Mouse (Mus musculus) testis, postnatal 14 days (tissue): ENCODE data around the gene Fasl.

Experiments
- DNase-seq: peaks from one replicate; pipeline ENCODE4 v3.0.0; 2021; ENCODE audit warnings: low spot score

Gene Fasl

DNA sequence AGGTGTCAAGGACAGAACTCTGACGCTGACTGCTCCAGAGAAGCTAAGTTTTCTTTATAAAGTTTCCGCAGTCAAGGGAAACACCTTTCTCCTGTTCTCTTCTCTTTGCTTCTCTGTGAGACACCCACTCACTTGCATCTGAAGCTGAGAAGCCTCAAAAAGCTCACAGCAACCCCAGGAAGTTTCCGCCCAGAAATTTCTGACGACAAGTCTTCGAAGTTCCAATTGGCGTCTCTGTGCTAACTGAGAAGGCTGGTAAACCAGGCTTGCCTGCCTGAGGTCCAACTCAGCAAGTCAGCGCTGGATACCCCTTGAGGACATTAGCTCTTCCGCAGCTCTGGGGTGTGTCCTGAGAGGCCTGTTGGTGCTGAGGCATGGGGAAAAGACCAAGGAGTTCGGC is at the start of gene Fasl:
Fasl (minus strand) TSS at position 157 of the 400 bp plus-strand sequence.
- DNase-seq: no peak

DNA sequence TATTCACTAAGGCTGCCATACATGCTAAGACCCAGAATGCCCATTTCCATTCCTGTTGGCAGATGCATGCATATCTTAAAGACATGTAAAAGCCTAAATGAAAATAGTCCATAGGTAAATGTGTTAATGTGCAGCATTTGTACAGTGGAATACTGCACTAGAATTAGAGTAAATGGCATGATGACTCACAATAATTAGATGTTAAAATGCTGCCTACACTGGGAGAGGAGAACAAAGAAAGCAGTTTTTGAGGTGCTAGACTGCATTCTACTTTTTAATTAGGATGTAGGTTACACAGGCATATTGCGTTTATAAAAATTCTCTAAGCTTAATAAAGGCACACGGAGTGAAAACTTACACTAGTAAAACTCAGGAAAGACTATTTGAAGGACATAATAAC is 38.4 kb upstream of the Fasl start:
- DNase-seq: no peak

DNA sequence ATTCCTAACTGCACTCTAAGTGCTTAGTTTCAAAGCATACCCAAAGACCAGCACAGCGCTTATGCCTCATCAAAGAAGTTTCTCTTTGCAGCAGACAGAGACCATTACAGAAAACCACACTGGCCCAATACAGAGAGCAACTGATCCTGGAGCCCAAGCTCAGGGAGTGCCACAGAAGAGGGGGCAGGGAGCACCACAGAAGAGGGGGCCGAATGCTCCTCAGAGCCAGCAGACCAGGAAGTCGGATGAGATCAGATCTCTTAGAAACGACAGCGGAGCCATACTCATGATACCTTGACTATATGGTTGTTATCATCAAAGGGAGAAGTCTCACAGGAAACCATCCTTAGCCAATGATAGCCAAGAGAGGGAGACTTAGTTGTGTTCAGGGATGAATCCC is 21.1 kb upstream of the Fasl start:
- DNase-seq: no peak

DNA sequence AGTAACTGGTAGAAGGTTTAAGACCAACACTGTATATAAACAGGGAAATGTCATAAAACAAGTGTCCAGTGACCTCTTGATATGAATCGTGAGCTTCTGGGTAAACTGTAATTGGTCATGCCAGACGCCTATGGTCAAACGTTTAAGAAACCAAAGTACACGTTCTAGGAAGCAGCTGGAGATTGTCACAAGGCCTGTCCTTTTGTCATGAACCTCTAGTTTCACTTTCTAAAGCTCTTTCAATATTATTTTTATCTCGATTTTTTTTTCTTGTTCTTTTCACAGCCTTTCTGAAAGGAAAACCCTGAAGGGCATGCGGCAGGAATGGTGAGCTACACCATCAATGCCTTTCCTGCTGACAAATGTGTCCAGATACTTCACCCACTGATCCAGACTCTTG is 20.7 kb upstream of the Fasl start:
- no peak for DNase-seq

DNA sequence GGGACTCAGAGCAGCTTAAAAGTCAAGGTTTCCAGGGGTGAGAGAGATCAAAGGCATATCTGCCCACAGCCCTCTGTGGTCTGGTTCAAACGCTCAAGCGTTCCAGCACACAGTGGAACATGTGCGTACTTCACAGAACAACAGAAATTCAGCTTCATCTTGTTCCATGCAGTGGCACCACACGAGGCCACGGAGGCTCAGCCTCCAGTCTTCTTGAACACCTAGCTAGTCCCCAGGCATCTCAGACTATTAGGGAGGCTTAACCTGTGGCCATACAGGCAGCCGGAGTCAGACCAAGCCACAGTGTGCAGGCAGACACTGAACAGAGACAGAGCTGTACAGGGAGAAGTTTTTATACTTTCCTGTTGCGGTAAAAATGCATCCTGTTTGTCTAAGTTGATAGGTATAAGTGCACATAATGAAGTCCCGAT is 16.3 kb upstream of the Fasl start:
- no peak for DNase-seq

DNA sequence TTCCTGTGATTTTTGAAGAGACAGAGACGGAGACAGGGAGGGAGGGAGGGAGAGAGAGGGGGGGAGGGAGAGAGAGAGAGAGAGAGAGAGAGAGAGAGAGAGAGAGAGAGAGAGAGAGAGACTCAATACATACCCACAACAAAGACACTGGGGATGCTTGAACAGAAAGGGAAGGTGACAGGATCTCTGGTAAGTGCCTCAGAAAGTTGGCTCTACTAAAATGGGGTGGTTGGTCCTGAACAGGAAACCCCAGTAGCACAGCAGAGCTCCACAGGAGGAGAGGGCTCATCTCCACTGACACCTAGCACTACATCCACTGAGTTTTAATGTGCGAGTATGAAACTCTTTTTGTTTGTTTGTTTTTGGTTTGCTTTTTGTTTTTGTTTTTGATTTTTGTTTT is 13.0 kb upstream of the Fasl start:
- DNase-seq: no peak

DNA sequence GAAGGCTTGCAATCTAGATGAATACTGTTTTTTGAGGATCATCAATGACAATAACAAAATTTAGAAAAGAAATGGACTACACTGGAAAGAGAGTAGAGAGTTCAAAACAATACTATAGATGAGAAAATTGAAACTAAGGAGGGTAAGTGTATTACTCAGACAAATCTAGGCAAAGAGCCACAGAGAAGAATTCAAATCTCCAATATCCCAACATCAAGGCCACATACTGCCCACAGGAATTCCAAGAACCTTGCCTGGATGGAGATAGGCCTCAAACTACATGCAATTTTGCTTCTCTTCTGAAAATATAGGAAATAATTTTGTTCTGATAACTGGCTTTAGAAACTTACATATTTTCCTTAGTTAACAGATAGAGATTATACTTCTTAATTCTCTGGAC is 12.0 kb upstream of the Fasl start:
- no peak for DNase-seq

DNA sequence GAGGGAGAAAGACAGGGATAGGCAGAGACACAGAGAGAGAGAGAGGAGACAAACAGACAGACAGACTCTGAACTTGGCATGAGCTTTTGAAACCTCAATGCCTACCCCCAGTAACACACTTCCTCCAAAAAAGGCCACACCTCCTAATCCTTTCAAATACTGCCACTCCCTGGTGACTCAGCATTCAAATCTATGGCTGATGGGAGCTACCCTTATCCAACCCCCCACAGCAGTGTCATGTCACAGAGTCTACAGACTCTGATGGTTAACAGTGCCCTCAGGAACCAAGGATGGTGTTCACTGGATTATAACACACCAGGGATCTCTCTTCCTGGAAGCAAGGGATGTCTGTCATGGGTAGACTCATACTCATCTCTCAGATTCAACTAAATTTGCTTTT is 11.5 kb upstream of the Fasl start:
- no peak for DNase-seq

DNA sequence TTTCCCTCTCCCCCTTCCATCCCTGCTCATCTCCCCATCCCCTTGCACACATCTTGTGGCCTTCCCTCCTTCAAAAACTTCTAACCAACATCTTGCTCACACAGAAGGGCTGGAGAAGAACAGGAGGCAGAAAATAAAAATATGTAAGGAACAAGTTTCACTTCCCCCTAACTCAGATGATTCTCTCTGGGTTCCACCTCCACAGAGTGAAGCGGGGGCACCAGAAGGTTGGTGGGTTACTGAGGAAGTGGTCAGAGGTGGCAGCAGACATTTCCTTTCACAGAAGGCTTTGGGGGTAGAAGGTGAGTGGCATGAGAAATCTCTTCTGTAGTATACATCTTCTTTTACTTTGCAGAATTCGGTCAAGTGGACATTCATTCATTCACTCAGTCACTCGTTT is 10.6 kb upstream of the Fasl start:
- no peak for DNase-seq

DNA sequence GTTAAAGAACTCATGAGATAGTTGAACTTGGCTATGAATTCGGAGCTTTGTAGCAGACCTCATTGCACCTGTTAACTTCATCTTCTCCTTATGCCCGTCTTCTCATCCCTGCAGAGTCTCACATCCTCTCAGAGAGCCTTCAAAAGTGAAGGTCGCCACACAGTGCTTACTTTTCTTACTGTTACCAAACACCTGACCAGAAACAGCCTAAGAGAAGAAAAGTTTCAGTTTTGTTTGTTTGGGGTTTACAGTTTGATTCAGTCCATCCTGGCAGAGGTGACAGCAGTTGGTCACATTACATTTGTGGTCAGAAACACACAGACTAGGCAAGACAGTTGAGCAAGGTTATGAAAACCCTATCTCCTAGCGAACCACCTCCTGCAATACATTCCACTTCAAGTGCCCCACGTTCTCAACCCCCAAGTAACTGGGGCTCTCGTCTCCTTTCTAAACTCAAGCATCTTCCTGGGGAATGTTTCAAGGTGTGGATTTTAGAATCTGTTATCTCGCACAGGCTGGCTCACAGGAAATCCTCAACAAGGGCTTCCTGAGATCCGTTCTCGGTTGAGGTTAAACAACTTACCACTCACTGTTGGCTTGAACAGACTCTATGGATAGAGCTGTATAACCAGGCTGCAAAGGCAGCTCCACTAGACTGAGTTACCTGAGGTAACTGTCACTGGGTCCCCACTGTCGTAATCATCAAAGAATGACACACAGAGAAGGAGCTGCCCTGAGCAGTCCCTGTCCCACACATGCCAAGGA is 6.3 kb upstream of the Fasl start:
- DNase-seq: no peak

DNA sequence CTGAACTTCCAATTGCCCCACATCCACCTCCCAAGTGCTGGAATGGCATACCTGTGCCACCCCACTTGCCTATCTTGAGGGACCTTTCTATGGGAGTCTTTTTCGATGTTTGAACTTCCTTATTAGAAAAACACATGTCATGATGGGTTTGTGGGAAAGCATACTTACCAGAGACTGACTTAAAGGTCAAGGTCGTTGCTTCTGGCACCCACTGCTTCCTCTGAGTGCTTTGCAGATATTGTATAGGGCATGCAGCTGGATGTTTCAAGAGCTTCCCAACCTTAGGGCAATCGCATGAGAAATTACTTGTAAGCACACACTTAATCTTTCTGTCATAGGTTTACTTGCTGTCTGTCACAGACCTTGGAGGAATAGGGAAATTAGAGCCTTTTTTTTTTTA is 5.0 kb upstream of the Fasl start:
- no peak for DNase-seq

DNA sequence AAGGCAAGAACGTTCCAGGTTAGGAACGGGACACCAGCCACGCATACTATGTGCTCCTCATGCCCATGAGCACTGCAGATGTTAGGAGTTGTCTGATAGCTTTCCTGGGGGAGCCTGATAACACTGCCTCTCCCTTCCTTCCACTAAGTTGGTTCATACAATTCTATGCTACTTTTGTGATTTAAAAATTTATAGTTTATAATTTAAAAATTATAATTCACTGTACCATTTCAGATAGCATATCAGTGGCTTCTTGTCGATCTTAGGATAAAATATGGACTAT is 4.3 kb upstream of the Fasl start:
- no peak for DNase-seq

DNA sequence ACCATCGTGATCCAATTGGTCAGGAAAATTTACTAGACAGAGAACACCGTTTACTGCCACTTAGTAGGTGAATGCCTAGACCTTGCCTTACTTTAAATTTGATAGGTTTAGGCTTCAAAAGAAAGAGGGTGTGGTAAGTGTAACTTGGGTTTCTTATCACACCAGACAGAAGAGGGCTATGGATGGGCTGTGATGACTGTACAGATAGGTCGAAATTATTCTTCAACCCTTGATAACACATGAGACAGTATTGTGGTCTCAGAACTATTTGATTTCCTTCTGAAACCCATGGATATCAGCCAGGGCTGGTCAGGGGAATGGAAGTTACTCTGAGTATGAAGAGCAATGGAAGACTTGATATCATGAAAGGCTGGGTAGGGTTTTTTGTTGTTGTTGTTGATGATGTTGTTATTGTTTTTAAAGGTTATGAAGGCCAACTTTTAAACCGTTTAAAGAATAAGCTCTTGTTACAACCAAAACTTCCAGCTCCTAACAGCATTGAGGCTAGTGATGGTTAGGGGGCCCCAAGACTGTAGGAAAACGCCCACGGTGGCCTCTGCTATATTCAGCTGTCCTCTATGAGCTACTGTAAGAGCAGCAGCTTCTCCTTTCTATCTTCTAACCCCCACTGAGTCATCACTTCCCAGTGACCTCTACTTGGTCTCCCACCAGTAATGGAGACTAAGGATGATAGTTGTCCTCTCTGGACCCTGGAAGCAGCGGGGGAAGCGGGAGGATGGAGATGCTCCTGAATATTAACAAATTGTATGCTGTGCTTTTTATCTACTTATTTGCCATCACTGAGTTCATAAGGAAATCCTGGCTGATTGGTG is 3.8 kb upstream of the Fasl start:
- DNase-seq: no peak

DNA sequence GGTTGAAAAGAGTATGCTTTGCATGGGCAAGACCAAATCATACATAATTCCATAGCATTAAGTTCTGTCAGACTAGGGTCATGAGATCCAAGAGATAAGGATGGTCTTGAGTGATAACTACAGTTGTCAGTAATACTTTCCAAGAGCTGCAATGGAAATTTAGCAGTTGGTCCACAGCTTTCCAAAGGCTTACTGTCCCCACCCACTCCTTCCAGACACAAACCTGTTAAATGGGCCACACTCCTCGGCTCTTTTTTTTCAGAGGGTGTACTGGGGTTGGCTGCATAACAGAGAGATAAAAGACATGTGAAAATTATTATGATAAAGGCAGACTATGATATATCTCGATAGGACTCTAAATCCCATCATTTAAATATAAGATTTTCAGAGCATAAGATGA is 5.6 kb downstream of the Fasl start:
- DNase-seq: no peak

DNA sequence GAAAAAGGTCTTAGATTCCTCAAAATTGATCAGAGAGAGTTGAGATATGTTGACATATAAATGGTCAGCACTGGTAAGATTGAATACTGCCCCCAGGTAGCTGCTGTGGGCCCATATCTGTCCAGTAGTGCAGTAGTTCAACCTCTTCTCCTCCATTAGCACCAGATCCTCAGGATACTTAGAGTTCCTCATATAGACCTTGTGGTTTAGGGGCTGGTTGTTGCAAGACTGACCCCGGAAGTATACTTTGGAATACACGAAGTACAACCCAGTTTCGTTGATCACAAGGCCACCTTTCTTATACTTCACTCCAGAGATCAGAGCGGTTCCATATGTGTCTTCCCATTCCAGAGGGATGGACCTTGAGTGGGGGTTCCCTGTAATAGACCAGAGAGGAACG is 6.7 kb downstream of the Fasl start:
- DNase-seq: no peak

DNA sequence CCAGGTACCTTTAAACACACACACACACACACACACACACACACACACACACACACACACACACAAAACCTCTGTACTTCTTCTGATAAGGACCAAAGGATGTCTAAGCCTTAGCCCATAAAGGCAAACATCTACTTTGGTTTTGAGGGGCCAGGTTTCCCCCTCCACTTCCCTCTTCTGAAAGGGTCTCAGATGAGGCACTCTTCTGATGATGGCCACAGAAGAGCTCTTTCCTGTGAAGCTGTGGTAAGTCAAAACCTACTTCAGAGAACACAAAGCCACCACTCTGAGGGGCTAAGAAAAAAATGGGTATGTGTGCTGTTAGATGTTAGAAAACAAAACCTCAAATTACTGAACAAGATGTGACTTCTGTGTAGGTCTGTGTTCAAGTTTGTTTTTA is 9.2 kb downstream of the Fasl start:
- no peak for DNase-seq

DNA sequence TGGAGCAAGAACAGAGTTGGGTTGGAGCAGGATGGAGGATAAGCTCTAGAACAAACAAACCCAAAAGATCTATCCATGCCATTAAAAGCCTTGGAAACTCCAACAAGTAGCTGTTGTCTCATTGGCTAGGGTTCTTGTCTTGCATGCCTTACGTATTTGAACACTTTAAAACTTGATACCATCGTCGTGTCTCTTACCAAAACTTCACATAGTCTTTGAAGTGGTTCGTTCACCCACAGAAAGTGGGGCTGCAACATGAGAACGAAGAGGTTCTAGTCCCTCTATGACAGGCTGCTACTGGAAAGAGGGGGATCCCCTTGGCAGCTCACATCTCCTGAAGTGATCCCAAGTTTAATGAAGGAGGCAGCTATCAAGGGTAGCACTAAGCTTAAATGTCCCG is 13.1 kb downstream of the Fasl start:
- DNase-seq: no peak

DNA sequence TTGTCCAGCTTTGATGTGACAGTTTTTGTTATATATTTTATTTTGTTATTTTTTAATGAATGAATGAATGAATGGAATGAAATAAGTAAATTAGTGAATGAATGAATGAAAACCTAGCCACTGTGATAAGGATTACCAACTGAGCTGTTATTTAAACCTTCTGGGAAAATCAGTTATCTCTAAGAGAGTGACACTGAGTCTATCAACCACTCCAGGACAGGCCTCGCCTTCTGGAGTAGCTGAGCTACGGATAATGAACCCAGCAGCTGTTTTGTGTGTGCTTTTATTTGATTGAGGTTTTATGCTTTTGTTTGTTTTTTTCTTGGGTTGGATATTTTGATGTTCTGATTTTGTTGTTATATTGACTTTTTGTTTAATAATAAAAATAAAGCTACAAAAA is 17.0 kb downstream of the Fasl start:
- no peak for DNase-seq

DNA sequence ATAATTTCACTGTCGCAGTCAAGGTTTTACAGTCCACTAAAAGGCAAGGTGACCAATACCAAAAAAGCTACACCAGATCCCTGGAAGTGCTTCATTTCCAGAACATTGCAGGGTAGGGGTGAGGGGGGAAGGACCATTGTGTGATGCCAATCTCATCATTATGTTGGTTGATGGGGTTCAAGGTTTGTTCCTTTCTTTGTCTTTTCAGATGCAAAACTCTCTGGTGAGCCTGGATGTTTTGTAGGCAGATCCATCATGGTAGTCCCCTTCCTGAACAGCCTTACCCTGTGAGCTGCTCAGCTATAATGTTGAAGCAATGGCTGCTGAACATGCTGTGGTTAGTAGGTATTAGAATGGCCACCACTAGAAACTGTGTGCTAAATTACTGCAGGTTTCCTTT is 19.0 kb downstream of the Fasl start:
- DNase-seq: no peak

DNA sequence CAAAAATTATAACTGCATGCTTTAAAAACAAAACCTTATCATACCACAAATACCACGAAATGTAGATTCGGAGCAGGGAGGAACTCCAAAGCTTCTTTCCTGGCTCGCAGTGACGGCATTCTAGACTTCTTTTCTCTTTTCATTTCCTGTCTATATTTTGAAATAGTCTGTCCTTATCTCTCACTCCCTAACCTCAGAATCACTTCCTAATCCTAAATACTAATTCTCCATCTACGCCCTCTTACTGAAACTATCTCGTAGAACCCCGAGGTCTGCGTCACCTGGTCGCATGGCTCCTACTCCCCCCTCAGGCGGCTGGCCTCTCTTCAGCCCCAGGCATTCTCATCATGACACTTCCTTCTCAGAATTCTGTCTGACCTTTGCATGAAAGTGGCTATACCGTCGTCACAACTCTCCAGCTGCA is 21.2 kb downstream of the Fasl start:
- no peak for DNase-seq

DNA sequence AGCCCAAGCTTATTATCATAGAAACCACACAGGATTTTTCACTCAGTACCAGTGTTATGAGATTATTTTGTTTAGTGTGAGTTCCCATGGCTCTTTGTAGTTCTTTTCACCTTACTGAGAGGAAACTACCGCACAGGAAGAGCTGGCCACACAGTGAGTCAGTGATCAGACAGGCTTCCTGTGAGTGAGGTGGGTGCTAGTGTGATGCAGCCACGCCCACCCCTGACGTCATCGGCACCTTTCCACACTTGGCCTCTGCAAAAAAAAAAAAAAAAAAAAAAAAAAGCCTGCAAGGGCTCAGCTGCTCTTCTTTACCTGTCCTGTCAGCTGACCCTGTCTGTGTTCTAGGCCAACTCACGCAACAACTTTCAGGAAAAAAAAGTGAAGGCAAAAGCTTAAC is 21.6 kb downstream of the Fasl start:
- no peak for DNase-seq

DNA sequence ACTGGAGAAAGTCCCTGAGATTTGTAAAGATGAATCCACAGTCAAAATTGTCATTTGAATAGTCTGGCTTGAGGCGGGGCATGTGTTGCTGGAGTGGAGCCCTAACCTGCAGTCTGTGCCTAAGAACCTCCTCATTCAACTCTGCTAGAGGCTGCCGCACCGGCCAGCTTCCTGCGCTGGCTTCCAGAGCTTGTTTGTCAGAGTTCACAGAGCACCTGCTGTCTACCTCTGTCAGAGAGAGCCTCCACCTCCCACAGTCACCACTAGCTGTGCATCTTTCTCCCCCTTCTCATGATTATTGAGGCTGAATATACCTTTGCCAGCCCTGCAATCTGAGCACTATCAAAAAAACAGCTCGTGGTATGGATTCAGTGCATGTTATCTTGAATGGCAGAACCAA is 22.4 kb downstream of the Fasl start:
- DNase-seq: no peak

DNA sequence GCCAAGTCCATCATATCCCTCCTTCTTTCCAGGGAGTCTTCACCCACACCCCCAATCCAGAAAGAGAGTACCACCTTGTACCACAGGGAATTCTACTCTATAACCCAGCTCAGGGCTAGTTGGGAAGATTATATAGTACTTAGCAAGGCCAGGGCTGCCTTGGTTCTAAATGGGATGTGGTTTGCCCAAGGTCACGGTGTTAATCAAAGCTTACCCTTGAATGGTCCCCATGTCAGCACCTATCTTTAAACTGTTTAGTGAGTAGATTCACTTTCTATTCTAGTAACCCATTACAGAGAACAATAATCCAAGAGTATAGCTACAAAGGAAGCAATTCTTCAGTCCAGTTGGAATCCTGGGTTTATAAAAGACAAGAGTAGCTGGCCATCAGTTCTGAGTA is 23.3 kb downstream of the Fasl start:
- DNase-seq: no peak

DNA sequence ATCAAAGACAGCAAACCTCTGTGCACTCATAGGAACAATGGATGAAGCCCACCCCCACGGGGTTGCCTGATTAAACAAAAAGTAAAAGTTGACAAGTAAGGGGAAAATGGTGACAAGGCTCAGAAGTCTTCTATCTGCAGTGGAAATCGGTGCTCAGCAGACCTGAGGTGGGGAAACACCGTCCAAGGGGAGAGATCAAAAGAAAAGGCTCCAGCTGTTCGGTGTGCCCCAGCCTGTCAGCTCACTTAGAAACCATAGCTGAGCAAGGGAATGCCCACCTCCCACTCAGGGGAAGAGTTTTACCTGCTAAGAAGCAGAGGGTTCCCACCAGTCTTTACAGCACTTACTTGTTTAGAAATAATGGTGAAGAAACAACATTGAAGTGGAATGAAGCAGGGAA is 26.7 kb downstream of the Fasl start:
- no peak for DNase-seq
